Mouse (Mus musculus) thymus, adult 2 months (tissue): ENCODE data around the gene Nabp2. TPM values are rescaled to one million over a fixed set of nuclear protein-coding genes. Genes with fewer than 3 reads are reported as not detected.

Experiments
- DNase-seq: peaks from one replicate; pipeline ENCODE4 v3.0.0; 2021
- H3K27ac ChIP-seq: fragments of 200-500 bp; 2 replicates; pipeline ENCODE4 v1.5.1; 2012; ENCODE audit warnings: low read length, control low read depth; ENCODE audit not compliant: control insufficient read depth, insufficient read depth
- H3K27me3 ChIP-seq: fragments of 200-500 bp; 2 replicates; pipeline ENCODE4 v1.6.1; 2012; ENCODE audit warnings: mild to moderate bottlenecking, low read length, moderate library complexity, mixed read lengths; ENCODE audit not compliant: control insufficient read depth, insufficient read depth
- H3K36me3 ChIP-seq: fragments of 200-500 bp; 2 replicates; pipeline ENCODE4 v1.6.1; 2012; ENCODE audit warnings: mild to moderate bottlenecking, low read length, moderate library complexity; ENCODE audit not compliant: control insufficient read depth, insufficient read depth
- H3K4me1 ChIP-seq: fragments of 200-500 bp; replicated peaks from 2 replicates; pipeline ENCODE4 v1.6.1; 2012; ENCODE audit warnings: low read length; ENCODE audit not compliant: control insufficient read depth, insufficient read depth
- H3K4me3 ChIP-seq: fragments of 200-500 bp; 2 replicates; pipeline ENCODE4 v1.5.1; 2012; ENCODE audit warnings: mild to moderate bottlenecking, low read length, control low read depth, moderate library complexity; ENCODE audit not compliant: control insufficient read depth, insufficient read depth
- CTCF ChIP-seq: fragments of 200-500 bp; IDR thresholded peaks from 2 replicates; pipeline ENCODE4 v1.5.1; 2012; ENCODE audit warnings: mild to moderate bottlenecking, control low read depth, low read length, moderate library complexity, borderline replicate concordance; ENCODE audit not compliant: control insufficient read depth, poor library complexity, insufficient read depth; ENCODE audit errors: extremely low read depth
- POLR2A ChIP-seq: fragments of 200-500 bp; IDR thresholded peaks from 2 replicates; pipeline ENCODE4 v1.6.1; 2012; ENCODE audit warnings: mild to moderate bottlenecking, low read length, control low read depth, moderate library complexity; ENCODE audit not compliant: control insufficient read depth, poor library complexity, insufficient read depth; ENCODE audit errors: extremely low read depth
- WGBS: fragments of 180-500 bp; shearing (Covaris S2); methylation state at CpG from one replicate; pipeline ENCODE4 v1.1.7; 2018; 5-methylcytosine and 5-hydroxymethylcytosine counted together
- polyA plus RNA-seq: library from polyadenylated mRNA; depleted of rRNA; stranded (reverse); fragments of >200 nt; gene quantifications from 2 replicates; pipeline ENCODE4 v1.2.3, GENCODE M21; 2012

Gene Nabp2
- polyA plus RNA-seq, 1 experiment = 18.0 TPM

GRCm38 (mm10) chr10:128433417-128433816 lies 22.1 kb upstream of the Nabp2 start:
- Histone ChIP-seq H3K27me3 (no peaks in the 10 kb centered on the region), H3K36me3 (peaks cover 25% of the 10 kb centered on the region), H3K27ac (peak overlapping the region; percentile 17; the same call in 1 of the 2 replicates), H3K4me1 (peaks cover 32% of the 10 kb centered on the region), H3K4me3 (no peak overlapping the region)
- TF ChIP-seq POLR2A (no peak), CTCF (no peak)
- DNase-seq = no peak
- 98% methylated on average over 2 of the region's 2 CpGs for WGBS

GRCm38 (mm10) chr10:128429454-128429853 lies 18.2 kb upstream of the Nabp2 start:
- Histone ChIP-seq H3K27ac (no peak overlapping the region), H3K27me3 (no peaks in the 10 kb centered on the region), H3K4me3 (no peak overlapping the region), H3K4me1 (peaks cover 13% of the 10 kb centered on the region), H3K36me3 (peaks cover 15% of the 10 kb centered on the region)
- no peak for DNase-seq
- WGBS = 96% methylated on average over 4 of the region's 4 CpGs
- TF ChIP-seq CTCF (no peak), POLR2A (no peak)

GRCm38 (mm10) chr10:128429052-128429451 lies 17.8 kb upstream of the Nabp2 start:
- TF ChIP-seq CTCF = no peak
- TF ChIP-seq POLR2A = no peak
- no peak for DNase-seq
- H3K4me1 ChIP-seq = peaks cover 9% of the 10 kb centered on the region
- H3K27ac ChIP-seq = no peak overlapping the region
- WGBS = 96% methylated on average over 5 of the region's 5 CpGs
- peaks cover 15% of the 10 kb centered on the region for H3K36me3 ChIP-seq
- no peaks in the 10 kb centered on the region for H3K27me3 ChIP-seq
- no peak overlapping the region for H3K4me3 ChIP-seq

- peaks cover 25% of the 10 kb centered on the region for H3K36me3 ChIP-seq
- H3K4me1 ChIP-seq = peaks cover 6% of the 10 kb centered on the region
- TF ChIP-seq POLR2A = no peak
- TF ChIP-seq CTCF = no peak
- no peaks in the 10 kb centered on the region for H3K27me3 ChIP-seq
- H3K27ac ChIP-seq = no peak overlapping the region
- no peak for DNase-seq
- 98% methylated on average over 3 of the region's 3 CpGs for WGBS
- H3K4me3 ChIP-seq = no peak overlapping the region
Observed at GRCm38 (mm10) chr10:128425260-128425659, 14.0 kb upstream of the Nabp2 start.

GRCm38 (mm10) chr10:128424604-128425003 lies 13.3 kb upstream of the Nabp2 start:
- Histone ChIP-seq H3K4me3 (no peak overlapping the region), H3K27me3 (no peaks in the 10 kb centered on the region), H3K4me1 (peaks cover 6% of the 10 kb centered on the region), H3K27ac (peak overlapping the region; percentile 37; the same call in 1 of the 2 replicates), H3K36me3 (peaks cover 21% of the 10 kb centered on the region)
- TF ChIP-seq POLR2A (no peak), CTCF (no peak)
- DNase-seq = peak; percentile 49
- WGBS = 1% methylated on average over 7 of the region's 7 CpGs

- DNase-seq = no peak
- Histone ChIP-seq H3K4me3 (no peak overlapping the region), H3K27me3 (no peaks in the 10 kb centered on the region), H3K4me1 (peaks cover 6% of the 10 kb centered on the region), H3K27ac (no peak overlapping the region), H3K36me3 (peaks cover 22% of the 10 kb centered on the region)
- WGBS = 80% methylated on average over 5 of the region's 5 CpGs
- TF ChIP-seq CTCF (no peak), POLR2A (no peak)
Observed at GRCm38 (mm10) chr10:128422426-128422825, 11.1 kb upstream of the Nabp2 start.

GRCm38 (mm10) chr10:128414848-128415247 lies 3.6 kb upstream of the Nabp2 start:
- TF ChIP-seq POLR2A (no peak), CTCF (no peak)
- no peak overlapping the region for H3K27ac ChIP-seq
- no peaks in the 10 kb centered on the region for H3K27me3 ChIP-seq
- 97% methylated on average over 5 of the region's 5 CpGs for WGBS
- no peak overlapping the region for H3K4me3 ChIP-seq
- H3K4me1 ChIP-seq = peaks cover 16% of the 10 kb centered on the region
- no peak for DNase-seq
- peaks cover 24% of the 10 kb centered on the region; the same call in 1 of the 2 replicates for H3K36me3 ChIP-seq
